Mouse (Mus musculus) lung, postnatal 0 days (tissue): ENCODE measurements around the gene Ublcp1.

Source experiments
- CTCF ChIP-seq: IDR thresholded peaks from 2 replicates; pipeline ENCODE4 v1.5.1; 2016; ENCODE audit warnings: antibody characterized with exemption, mild to moderate bottlenecking
- EP300 ChIP-seq: IDR thresholded peaks from 2 replicates; pipeline ENCODE4 v1.6.1; 2016; ENCODE audit warnings: antibody characterized with exemption, mild to moderate bottlenecking, control low read depth

DNA sequence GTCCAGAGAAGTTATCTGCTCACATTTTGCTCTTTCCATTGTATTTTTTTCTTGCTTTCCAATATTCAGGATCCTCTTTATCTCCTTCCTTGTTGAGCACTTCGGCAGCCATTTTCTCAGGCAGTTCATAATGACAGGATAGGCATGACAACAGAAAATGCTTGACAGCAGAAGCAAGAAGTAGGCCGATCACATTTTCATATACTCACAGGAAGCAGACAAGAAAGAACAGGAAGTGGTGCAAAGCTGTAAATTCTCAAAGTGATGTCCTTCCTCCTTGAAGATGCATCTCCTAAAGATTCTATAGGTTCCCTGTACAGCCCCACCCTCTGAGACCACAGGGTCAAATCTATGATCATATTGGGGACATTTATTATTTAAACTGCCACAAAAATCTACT lies 6.1 kb upstream of the Ublcp1 start:
- TF ChIP-seq CTCF (no peak), EP300 (no peak)
